Mouse (Mus musculus): ENCODE data around the gene Prps1l1. TPM values are rescaled to one million over a fixed set of nuclear protein-coding genes. Genes with fewer than 3 reads are reported as not detected.

The Prps1l1 gene
- total RNA-seq (2021) = not detected
- long read RNA-seq, experiment 1 = 0 reads
- long read RNA-seq, experiment 2 = 0 reads

- no peak for DNase-seq
Measured at GRCm38 (mm10) chr12:34984461-34984860, at the start of gene Prps1l1. TSS of gene Prps1l1 (plus strand) at chr12:34984761.

- DNase-seq = no peak
Measured at GRCm38 (mm10) chr12:34937918-34938317, 46.6 kb upstream of the Prps1l1 start.

- no peak for DNase-seq
Measured at GRCm38 (mm10) chr12:34949066-34949706, 35.4 kb upstream of the Prps1l1 start.

- no peak for DNase-seq
Measured at GRCm38 (mm10) chr12:34975991-34976390, 8.6 kb upstream of the Prps1l1 start.

GRCm38 (mm10) chr12:34985865-34986264 is 1.3 kb downstream of the Prps1l1 start:
- no peak for DNase-seq

GRCm38 (mm10) chr12:34989537-34990200 is 5.1 kb downstream of the Prps1l1 start:
- no peak for DNase-seq

- DNase-seq = no peak
Measured at GRCm38 (mm10) chr12:34990387-34990786, 5.8 kb downstream of the Prps1l1 start.

GRCm38 (mm10) chr12:34991900-34992299 is 7.3 kb downstream of the Prps1l1 start:
- no peak for DNase-seq

GRCm38 (mm10) chr12:34997597-34998182 is 13.1 kb downstream of the Prps1l1 start:
- DNase-seq = no peak

- no peak for DNase-seq
Measured at GRCm38 (mm10) chr12:34998778-34999467, 14.4 kb downstream of the Prps1l1 start.

- DNase-seq = no peak
Measured at GRCm38 (mm10) chr12:35000323-35000722, 15.8 kb downstream of the Prps1l1 start.

GRCm38 (mm10) chr12:35005748-35006147 is 21.2 kb downstream of the Prps1l1 start:
- no peak for DNase-seq

GRCm38 (mm10) chr12:35007851-35008250 is 23.3 kb downstream of the Prps1l1 start:
- no peak for DNase-seq

- DNase-seq = no peak
Measured at GRCm38 (mm10) chr12:35008340-35009137, 24.0 kb downstream of the Prps1l1 start.

GRCm38 (mm10) chr12:35011462-35011861 is 26.9 kb downstream of the Prps1l1 start:
- DNase-seq = no peak

- DNase-seq = no peak
Measured at GRCm38 (mm10) chr12:35013950-35014349, 29.4 kb downstream of the Prps1l1 start.

- DNase-seq = no peak
Measured at GRCm38 (mm10) chr12:35016056-35016455, 31.5 kb downstream of the Prps1l1 start.

GRCm38 (mm10) chr12:35016481-35017250 is 32.1 kb downstream of the Prps1l1 start:
- DNase-seq = no peak

- no peak for DNase-seq
Measured at GRCm38 (mm10) chr12:35018679-35019237, 34.2 kb downstream of the Prps1l1 start.

- DNase-seq = no peak
Measured at GRCm38 (mm10) chr12:35021285-35021684, 36.7 kb downstream of the Prps1l1 start.

GRCm38 (mm10) chr12:35022066-35022465 is 37.5 kb downstream of the Prps1l1 start:
- DNase-seq = no peak
